Mouse (Mus musculus) kidney, embryonic 14.5 days (tissue): ENCODE measurements around the gene Lcn5. TPM values are rescaled to one million over a fixed set of nuclear protein-coding genes. Genes with fewer than 3 reads are reported as not detected.

ENCODE experiments used
- ATAC-seq: fragments of 200-750 bp; cut with Nextera tagmentation; 2 replicates; pipeline ENCODE4 v1.8.0; 2017; ENCODE audit warnings: moderate number of reproducible peaks, mild to moderate bottlenecking, moderate TSS enrichment, moderate library complexity; ENCODE audit not compliant: low FRiP score, low TSS enrichment
- H3K27ac ChIP-seq: fragments of 300-500 bp; sonication (generic); 2 replicates; pipeline ENCODE4 v1.5.1; 2014; ENCODE audit warnings: low read depth, mild to moderate bottlenecking, low read length, moderate library complexity, mixed read lengths
- H3K27me3 ChIP-seq: fragments of 300-500 bp; sonication (generic); 2 replicates; pipeline ENCODE4 v1.6.1; 2014; ENCODE audit warnings: mild to moderate bottlenecking, low read length; ENCODE audit not compliant: control insufficient read depth, insufficient read depth
- H3K36me3 ChIP-seq: fragments of 300-500 bp; sonication (generic); 2 replicates; pipeline ENCODE4 v1.6.1; 2014; ENCODE audit warnings: low read length, mixed read lengths; ENCODE audit not compliant: control insufficient read depth, insufficient read depth
- H3K4me1 ChIP-seq: fragments of 300-500 bp; sonication (generic); 2 replicates; pipeline ENCODE4 v1.6.1; 2014; ENCODE audit warnings: low read length, mixed read lengths; ENCODE audit not compliant: control insufficient read depth, insufficient read depth
- H3K4me2 ChIP-seq: fragments of 300-500 bp; sonication (generic); replicated peaks from 2 replicates; pipeline ENCODE4 v1.6.1; 2014; ENCODE audit warnings: low read depth, mild to moderate bottlenecking, low read length
- H3K4me3 ChIP-seq: fragments of 300-500 bp; sonication (generic); 2 replicates; pipeline ENCODE4 v1.5.1; 2014; ENCODE audit warnings: mild to moderate bottlenecking, low read length
- H3K9ac ChIP-seq: fragments of 300-500 bp; sonication (generic); 2 replicates; pipeline ENCODE4 v1.6.1; 2014; ENCODE audit warnings: low read depth, mild to moderate bottlenecking, low read length, moderate library complexity
- H3K9me3 ChIP-seq: fragments of 300-500 bp; sonication (generic); 2 replicates; pipeline ENCODE4 v1.6.1; 2016; ENCODE audit warnings: low read length; ENCODE audit not compliant: control insufficient read depth
- WGBS: fragments of 180-500 bp; shearing (Covaris S2); extraction: QIAGEN DNeasy Blood & Tissue Kit; methylation state at CpG from one replicate; pipeline ENCODE4 v1.1.7; 2014; 5-methylcytosine and 5-hydroxymethylcytosine counted together
- polyA plus RNA-seq: library from polyadenylated mRNA; unstranded; fragments of >200 nt; fragmentation: Nextera tagmentation; extraction: Ambion mirVana; gene quantifications from 2 replicates; pipeline ENCODE4 v1.2.1, GENCODE M21; 2014

Gene Lcn5
- polyA plus RNA-seq = not detected in 2 replicates

- Histone ChIP-seq H3K27ac (no peak within 1 kb of the TSS), H3K4me1 (no peaks in the 10 kb centered on the region), H3K27me3 (no peaks in the 10 kb centered on the region), H3K36me3 (no peaks in the 10 kb centered on the region), H3K9ac (no peak within 1 kb of the TSS), H3K9me3 (no peaks in the 10 kb centered on the region), H3K4me3 (no peak within 1 kb of the TSS), H3K4me2 (no peak within 1 kb of the TSS)
- ATAC-seq = no peak
Measured at GRCm38 (mm10) chr2:25657652-25658051, at the start of gene Lcn5. Lcn5 (plus strand) TSS chr2:25657952.

- ATAC-seq = peak; percentile 21
- Histone ChIP-seq H3K36me3 (no peaks in the 10 kb centered on the region; the same call in 1 of the 2 replicates), H3K27ac (no peak overlapping the region; the same call in 1 of the 2 replicates), H3K9me3 (no peaks in the 10 kb centered on the region), H3K9ac (peak overlapping the region; percentile 99; the same call in 1 of the 2 replicates), H3K4me3 (peak overlapping the region; percentile 88), H3K27me3 (no peaks in the 10 kb centered on the region), H3K4me1 (peaks cover 13% of the 10 kb centered on the region), H3K4me2 (peak overlapping the region; percentile 74)
- 72% methylated on average over 10 of the region's 10 CpGs for WGBS
Measured at GRCm38 (mm10) chr2:25608671-25609070, 49.1 kb upstream of the Lcn5 start.

- no peaks in the 10 kb centered on the region for H3K9me3 ChIP-seq
- 18% methylated on average over 22 of the region's 22 CpGs for WGBS
- H3K27me3 ChIP-seq = peaks cover 28% of the 10 kb centered on the region
- H3K4me2 ChIP-seq = peak overlapping the region; percentile 41
- peak overlapping the region; percentile 8 for H3K4me3 ChIP-seq
- peak; percentile 44; the same call in 1 of the 2 replicates for ATAC-seq
- no peaks in the 10 kb centered on the region for H3K36me3 ChIP-seq
- no peak overlapping the region; the same call in 1 of the 2 replicates for H3K9ac ChIP-seq
- no peak overlapping the region for H3K27ac ChIP-seq
- peaks cover 12% of the 10 kb centered on the region for H3K4me1 ChIP-seq
Measured at GRCm38 (mm10) chr2:25616398-25616797, 41.4 kb upstream of the Lcn5 start.

GRCm38 (mm10) chr2:25617578-25617977 is 40.2 kb upstream of the Lcn5 start, which contains the start of gene Ccdc183:
Ccdc183 (minus strand) TSS chr2:25617678.
- Histone ChIP-seq H3K27ac (no peak within 1 kb of the TSS), H3K27me3 (peaks cover 28% of the 10 kb centered on the region), H3K4me3 (no peak within 1 kb of the TSS), H3K9me3 (no peaks in the 10 kb centered on the region), H3K4me1 (peaks cover 12% of the 10 kb centered on the region), H3K4me2 (0 out of 2 replicates have a peak within 1 kb of the TSS, but pooled peaks have one; percentile 41), H3K9ac (no peak within 1 kb of the TSS), H3K36me3 (no peaks in the 10 kb centered on the region)
- WGBS = 87% methylated on average over 3 of the region's 3 CpGs
- ATAC-seq = no peak

- Histone ChIP-seq H3K27me3 (peaks cover 22% of the 10 kb centered on the region), H3K9me3 (no peaks in the 10 kb centered on the region), H3K4me1 (peaks cover 12% of the 10 kb centered on the region), H3K27ac (no peak overlapping the region), H3K4me3 (no peak overlapping the region), H3K36me3 (no peaks in the 10 kb centered on the region), H3K4me2 (no peak overlapping the region), H3K9ac (no peak overlapping the region)
- 71% methylated on average over 6 of the region's 6 CpGs for WGBS
- ATAC-seq = no peak
Measured at GRCm38 (mm10) chr2:25620386-25620785, 37.4 kb upstream of the Lcn5 start.

GRCm38 (mm10) chr2:25620852-25621228 is 36.9 kb upstream of the Lcn5 start:
- ATAC-seq = no peak
- H3K9me3 ChIP-seq = no peaks in the 10 kb centered on the region
- no peak overlapping the region for H3K27ac ChIP-seq
- no peak overlapping the region for H3K4me3 ChIP-seq
- H3K9ac ChIP-seq = peak overlapping the region; percentile 12; the same call in 1 of the 2 replicates
- peaks cover 12% of the 10 kb centered on the region for H3K4me1 ChIP-seq
- WGBS = 84% methylated on average over 4 of the region's 4 CpGs
- peaks cover 18% of the 10 kb centered on the region for H3K27me3 ChIP-seq
- peak overlapping the region; percentile 84 for H3K4me2 ChIP-seq
- no peaks in the 10 kb centered on the region for H3K36me3 ChIP-seq

- no peaks in the 10 kb centered on the region for H3K36me3 ChIP-seq
- 0 out of 2 replicates have a peak within 1 kb of the TSS, but pooled peaks have one; percentile 9 for H3K27ac ChIP-seq
- peaks cover 11% of the 10 kb centered on the region for H3K27me3 ChIP-seq
- H3K4me2 ChIP-seq = peak within 1 kb of the TSS; percentile 84
- H3K4me1 ChIP-seq = peaks cover 6% of the 10 kb centered on the region
- whole genome bisulfite sequencing = 5% methylated on average over 34 of the region's 34 CpGs
- peak; percentile 96 for ATAC-seq
- no peaks in the 10 kb centered on the region for H3K9me3 ChIP-seq
- H3K9ac ChIP-seq = peak within 1 kb of the TSS; percentile 64
- H3K4me3 ChIP-seq = peak within 1 kb of the TSS; percentile 55
Measured at GRCm38 (mm10) chr2:25621229-25622200, 36.2 kb upstream of the Lcn5 start, which contains the start of gene Tmem141. Tmem141 (minus strand) TSS chr2:25622005.

GRCm38 (mm10) chr2:25625986-25626385 is 31.8 kb upstream of the Lcn5 start:
- H3K9me3 ChIP-seq = no peaks in the 10 kb centered on the region
- ATAC-seq = no peak

GRCm38 (mm10) chr2:25627811-25628210 is 29.9 kb upstream of the Lcn5 start, which contains the start of gene Fcna:
Fcna (minus strand) TSS chr2:25628030.
- no peak within 1 kb of the TSS for H3K27ac ChIP-seq
- no peak within 1 kb of the TSS for H3K9ac ChIP-seq
- no peaks in the 10 kb centered on the region for H3K4me1 ChIP-seq
- no peaks in the 10 kb centered on the region for H3K36me3 ChIP-seq
- 85% methylated on average over 6 of the region's 6 CpGs for WGBS
- H3K27me3 ChIP-seq = no peaks in the 10 kb centered on the region
- H3K4me2 ChIP-seq = no peak within 1 kb of the TSS
- H3K9me3 ChIP-seq = no peaks in the 10 kb centered on the region
- no peak within 1 kb of the TSS for H3K4me3 ChIP-seq
- no peak for ATAC-seq

More at GRCm38 (mm10) chr2:25625986-25626385, 31.8 kb upstream of the Lcn5 start:
- Histone ChIP-seq H3K36me3 (no peaks in the 10 kb centered on the region), H3K9ac (no peak overlapping the region), H3K27me3 (no peaks in the 10 kb centered on the region), H3K4me2 (no peak overlapping the region), H3K27ac (no peak overlapping the region), H3K4me1 (peaks cover under 1% of the 10 kb centered on the region; the same call in 1 of the 2 replicates), H3K4me3 (no peak overlapping the region)
- WGBS = 39% methylated on average over 5 of the region's 5 CpGs
